Mouse (Mus musculus) gastrocnemius, adult 8-10 months (tissue): ENCODE data around the gene Slc16a1. TPM values are rescaled to one million over a fixed set of nuclear protein-coding genes. Genes with fewer than 3 reads are reported as not detected.
A peak's percentile ranks its signal among the peaks of the same experiment; 100 is the strongest.

Source experiments
- DNase-seq, 2 experiments: peaks; one replicate each; pipeline ENCODE4 v3.0.0; 2022; ENCODE audit warnings: low spot score in 2 of 2
- total RNA-seq, 4 experiments: library from RNA; stranded (reverse); gene quantifications; 2 replicates each; pipeline ENCODE4 v1.2.4; 2022

The Slc16a1 gene
- total RNA-seq: 10 to 100 TPM; 22.5 to 27.1 (median 24.3) TPM

DNA sequence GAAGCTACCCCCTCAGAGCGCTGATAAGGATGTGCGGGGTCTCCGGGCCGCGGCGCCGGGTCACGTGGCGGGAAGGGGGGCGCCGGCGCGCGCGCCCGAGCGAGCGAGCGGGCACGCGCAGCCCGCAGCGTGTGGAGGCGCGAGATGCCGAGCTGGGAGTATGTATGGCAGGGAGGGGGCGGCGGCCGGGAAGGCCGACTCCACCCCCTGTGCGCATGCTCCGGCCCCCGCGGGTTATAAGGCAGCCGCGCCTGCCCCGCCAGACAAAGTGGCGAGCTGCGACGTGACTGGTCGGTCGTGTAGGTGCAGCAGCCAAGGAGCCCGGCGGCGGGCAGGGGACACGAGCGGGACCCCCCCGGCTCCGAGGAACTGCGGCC lies at the start of gene Slc16a1:
Gene Slc16a1, plus strand, starts transcription at position 266 of the 377 bp plus-strand sequence.
- peak; percentile 82 to 88 for DNase-seq

GRCm38 (mm10) chr3:104596451-104597134 lies 41.9 kb upstream of the Slc16a1 start:
- no peak for DNase-seq

DNA sequence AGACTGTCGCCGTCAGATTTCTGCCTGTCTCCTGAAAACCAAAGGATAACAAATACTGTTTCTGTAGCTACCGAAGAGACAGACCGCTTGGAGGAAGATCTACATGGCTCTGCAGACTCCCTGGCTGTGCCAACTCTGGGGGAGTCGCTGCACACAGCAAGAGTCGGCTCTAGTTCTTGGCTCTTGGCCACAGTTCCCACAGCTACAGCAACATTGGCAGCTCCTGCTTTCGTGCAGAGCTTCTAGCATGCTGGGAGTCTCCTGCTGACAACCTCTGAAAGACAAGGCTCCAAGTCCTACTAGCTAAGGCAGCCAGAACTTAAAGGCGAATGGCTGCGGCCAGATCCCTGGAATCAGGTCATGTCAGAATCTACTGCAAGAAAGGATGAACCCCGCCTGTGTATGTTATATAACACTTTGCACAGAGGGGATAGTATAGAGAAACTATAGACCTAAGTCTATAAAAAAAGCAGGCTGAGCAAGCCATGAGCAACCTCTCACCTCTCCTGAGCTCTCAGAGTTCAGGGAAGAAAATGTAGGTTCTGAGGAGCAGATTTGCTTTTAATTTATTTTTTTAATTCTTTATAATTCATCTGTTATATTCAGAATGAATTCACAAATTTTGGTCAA lies 41.2 kb upstream of the Slc16a1 start:
- peak; percentile 25 to 62 for DNase-seq

DNA sequence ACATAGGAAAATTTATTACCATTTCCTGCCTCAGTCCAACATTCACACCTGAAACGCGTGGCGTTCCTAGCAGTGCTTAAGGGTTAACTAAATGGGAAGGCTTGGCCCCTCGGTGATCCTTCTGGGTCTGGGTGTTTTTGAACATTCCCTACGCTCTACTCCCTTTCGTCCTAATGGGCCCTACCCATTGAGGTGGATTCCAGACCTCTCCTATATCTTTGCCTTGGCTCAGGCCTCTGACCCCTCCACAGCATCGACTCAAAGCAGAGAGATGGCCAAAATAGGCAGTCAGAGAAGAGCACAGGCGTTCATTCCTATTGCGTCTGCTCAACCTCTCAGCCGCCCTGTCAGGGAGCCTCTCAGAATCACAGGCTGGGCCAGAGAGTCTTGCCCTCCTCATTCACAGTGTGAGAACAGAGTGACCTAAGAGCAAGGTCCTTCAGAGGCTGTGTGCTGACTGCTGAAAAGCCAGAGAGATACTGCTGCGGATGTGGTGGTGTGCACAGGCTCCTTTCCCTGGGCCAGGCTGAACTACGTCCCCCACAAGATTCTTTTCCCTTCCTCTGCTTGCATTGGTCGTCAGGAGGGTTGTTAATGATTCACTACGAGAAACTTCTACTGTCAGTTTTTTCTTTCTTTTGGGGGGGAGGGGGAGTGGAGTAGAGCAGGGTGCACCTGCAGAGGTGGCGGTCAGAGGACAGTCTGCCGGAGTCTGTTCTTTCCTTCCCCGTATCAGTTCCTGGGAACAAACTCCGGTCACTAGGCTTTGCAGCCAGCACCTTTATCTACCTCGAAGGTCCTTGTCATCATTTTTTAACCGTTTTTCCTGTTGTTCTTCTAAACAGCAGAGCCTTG lies 38.9 kb upstream of the Slc16a1 start:
- DNase-seq: no peak

GRCm38 (mm10) chr3:104600691-104601090 lies 37.8 kb upstream of the Slc16a1 start:
- no peak for DNase-seq

GRCm38 (mm10) chr3:104601680-104602079 lies 36.8 kb upstream of the Slc16a1 start:
- peak in 1 of 2 experiments; percentile 24 for DNase-seq

DNA sequence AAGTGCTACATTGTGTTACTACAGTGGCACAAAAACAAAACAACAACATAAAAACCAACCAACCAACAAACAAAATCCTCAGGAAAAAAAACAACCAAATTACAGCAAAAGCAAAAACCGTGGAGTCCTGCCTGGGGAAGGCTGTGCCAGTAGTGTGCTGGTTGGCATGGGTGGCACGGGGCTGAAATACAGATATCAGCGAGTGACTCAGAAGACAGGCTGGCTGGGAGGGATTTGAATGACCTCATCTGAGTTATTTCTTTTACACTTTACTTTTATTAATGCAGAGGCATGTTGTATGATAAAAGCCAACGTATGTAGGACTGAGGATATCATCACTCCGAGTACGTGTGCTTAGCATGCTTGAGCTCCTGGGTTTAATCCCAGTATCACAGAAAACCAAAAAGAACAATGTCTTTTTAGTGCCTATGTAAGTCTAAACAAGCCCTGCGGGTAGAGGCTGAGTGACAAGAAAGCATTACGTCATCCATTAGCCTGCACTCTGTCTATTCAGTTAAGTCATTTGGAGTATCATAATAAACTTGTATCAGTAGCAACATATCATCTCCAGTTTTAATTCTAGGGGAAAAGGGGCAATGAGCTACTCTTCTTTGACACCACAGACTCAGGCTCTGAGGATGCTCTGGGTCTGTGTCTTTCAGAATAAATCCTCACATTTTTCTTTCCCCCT lies 28.6 kb upstream of the Slc16a1 start:
- DNase-seq: no peak

DNA sequence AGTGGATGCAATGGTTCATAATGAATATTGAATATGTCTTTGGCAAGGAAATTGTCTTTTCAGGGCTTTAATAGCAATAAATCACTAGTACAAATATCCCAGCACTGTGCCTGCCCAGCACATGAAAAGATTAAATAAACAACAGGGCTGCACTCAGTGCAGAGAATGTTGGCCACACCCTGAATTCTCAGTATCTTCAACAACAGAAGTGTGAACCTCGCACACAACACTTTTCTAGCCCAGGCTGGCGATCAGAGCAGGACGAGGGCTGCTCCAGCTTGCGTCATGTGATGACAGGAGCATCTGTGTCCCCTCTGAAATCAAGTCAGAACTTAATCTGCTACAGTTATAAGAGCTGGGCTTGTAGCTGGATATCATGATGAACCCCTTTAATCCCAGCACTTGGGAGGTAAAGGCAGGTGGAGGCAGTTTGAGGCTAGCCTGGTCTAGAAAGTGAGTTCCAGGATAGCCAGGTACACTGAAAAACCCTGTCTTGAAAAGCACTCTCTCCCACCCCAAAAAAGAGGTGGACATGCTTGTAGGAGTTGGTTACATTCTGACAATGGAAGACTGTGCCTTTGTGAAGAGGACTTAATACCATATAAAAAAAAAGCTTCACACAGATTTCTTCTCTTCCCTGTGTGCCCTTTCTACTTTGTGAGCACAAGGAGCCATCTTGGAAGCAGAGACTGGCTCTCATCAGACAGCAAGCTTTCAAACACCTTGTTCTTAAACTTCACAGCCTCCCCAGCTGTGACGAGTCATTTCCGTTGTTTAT lies 27.8 kb upstream of the Slc16a1 start:
- DNase-seq: no peak

DNA sequence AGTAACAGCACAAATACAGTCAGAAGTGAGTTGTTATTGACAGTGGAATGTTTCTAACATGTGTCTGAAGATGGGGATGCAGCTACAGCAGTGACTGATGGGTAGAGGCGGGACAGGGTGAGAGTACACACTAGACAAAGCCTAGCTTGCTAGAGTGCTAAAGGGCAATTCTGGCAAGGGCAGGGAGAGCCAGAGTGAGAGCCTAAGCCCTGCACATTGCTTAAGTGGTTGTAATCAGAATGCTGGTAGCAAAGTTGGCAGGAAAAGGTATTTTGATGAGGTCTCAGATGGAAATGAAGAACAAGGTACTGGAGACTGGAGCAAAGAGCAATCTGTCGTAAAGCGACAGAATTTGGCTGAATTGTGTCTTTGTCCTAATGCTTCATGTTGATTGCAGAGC lies 26.5 kb upstream of the Slc16a1 start:
- no peak for DNase-seq

DNA sequence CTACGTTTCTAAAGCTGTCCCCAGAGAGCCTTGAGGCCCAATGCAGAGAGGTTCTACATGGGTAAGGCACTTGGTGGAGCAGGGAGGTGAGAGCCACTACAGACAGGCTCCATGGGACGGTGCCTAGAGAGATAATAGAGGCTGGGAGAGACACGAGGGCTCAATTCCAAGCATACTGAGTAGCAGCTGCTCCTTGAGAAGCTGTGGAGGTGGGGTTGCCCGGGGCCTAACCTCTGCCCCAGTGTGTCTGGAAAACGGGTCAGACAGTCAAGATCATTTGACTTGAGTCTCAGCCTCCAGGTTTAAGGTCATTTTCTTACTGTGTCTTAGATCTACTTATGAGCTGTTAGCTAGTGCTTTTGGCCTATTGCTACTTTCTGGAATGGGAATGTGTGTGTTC lies 25.4 kb upstream of the Slc16a1 start:
- no peak for DNase-seq

- no peak for DNase-seq
Observed at GRCm38 (mm10) chr3:104614081-104614480, 24.4 kb upstream of the Slc16a1 start.

- DNase-seq: no peak
Observed at GRCm38 (mm10) chr3:104615216-104615615, 23.3 kb upstream of the Slc16a1 start.

DNA sequence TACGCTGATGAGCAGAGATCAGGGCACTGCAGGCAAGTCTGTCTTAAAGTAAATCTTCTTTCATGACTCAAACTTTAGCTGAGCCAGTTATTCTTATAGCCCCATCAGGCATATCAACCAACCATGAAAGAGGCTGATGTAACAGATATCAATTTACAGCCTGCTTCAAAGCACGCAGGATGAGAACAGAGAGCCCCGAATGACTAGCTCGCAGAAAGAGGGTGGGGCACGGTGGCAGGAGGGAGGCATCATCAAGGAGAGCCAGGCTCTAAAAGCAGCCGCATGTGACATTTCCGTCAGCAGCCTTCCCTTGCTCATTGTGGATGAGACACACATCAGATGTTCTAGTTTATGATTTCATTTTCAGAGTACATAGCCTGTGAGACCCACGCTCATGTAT lies 22.3 kb upstream of the Slc16a1 start:
- peak in 1 of 2 experiments; percentile 26 for DNase-seq

DNA sequence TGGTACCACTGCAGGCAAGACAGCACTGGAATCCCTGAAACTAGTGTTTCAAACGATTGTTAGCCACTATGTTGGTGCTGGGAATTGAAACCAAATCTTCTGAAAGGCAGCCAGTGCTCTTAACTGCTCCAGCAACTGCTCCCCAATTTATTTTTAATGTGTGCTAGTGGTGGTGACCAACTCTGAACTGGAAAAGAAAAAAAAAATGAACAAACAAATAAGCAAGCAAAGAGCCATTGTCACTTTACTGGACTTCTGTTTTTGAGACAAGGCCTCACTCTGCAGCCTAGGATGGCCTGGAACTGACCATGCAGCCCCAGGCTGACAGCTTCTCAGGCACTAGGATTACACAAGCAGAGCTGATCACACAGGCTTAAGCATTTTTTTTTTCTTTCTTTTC lies 16.6 kb upstream of the Slc16a1 start:
- no peak for DNase-seq

DNA sequence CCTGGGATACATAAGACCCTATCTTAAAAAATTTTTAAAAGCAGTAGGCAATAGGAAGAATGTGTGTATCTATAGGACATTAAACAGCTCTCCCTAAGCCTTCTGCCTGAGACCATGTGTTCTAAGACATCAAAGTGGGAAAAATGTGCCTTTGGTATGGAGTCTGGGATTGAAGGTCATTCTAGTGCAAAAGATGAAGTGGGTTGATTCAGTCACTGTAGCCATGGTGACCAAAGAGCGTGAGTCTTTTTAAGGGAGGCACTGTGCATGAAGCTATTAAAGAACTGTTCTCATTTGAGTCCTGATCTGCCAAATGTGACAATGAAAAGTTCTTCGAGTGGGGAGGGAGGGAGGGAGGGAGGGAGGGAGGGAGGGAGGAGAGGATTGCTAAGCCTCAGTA lies 8.7 kb upstream of the Slc16a1 start:
- DNase-seq: no peak

DNA sequence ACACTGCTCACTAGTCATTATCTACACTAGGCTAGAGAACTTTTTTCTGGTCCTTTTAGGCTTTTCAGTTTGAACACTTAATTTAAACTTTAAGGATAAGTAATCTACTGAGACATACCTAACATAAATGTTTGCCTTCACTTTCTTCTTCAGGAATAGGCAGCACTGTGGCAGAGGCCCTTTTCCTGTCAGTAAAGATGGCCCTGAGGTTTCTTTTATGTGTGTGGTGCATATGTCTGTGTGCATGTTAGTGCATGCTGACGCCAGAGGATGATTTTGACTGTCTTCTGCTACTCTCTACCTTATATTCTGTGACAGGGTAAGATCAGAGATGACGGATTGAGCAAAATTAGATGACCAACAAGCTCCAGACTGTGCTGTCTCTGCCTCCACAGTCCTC lies 7.5 kb upstream of the Slc16a1 start:
- DNase-seq: no peak

DNA sequence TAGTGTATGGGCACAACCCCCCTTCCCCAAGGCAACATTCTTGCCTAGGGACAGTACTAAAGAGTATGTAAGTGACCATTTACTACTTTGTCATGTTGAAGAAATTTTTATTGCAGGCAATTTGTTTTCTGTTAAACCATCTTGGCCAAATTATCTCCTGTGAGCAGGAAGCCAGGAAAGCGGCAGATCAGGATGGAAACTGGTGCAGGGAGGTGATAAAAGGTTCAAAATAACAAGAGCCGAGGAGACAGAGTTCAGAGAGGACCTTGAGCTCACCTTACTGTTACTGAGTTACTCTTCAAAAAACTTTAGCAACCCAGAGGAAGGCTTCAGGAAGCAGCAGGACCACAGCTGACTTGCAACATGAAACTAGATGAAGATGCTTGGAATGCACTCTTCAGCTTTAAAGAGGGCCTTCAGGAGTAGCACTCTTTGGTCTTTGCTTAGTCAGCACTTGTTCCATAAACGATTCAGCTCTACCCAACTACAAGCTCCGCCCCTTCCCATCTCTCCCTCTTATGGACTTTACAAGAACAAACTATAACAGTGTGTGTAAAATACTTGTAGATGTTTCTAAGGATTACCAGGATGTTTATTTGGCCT lies 5.8 kb upstream of the Slc16a1 start:
- DNase-seq: no peak

GRCm38 (mm10) chr3:104636491-104636890 lies 2.0 kb upstream of the Slc16a1 start:
- no peak for DNase-seq

DNA sequence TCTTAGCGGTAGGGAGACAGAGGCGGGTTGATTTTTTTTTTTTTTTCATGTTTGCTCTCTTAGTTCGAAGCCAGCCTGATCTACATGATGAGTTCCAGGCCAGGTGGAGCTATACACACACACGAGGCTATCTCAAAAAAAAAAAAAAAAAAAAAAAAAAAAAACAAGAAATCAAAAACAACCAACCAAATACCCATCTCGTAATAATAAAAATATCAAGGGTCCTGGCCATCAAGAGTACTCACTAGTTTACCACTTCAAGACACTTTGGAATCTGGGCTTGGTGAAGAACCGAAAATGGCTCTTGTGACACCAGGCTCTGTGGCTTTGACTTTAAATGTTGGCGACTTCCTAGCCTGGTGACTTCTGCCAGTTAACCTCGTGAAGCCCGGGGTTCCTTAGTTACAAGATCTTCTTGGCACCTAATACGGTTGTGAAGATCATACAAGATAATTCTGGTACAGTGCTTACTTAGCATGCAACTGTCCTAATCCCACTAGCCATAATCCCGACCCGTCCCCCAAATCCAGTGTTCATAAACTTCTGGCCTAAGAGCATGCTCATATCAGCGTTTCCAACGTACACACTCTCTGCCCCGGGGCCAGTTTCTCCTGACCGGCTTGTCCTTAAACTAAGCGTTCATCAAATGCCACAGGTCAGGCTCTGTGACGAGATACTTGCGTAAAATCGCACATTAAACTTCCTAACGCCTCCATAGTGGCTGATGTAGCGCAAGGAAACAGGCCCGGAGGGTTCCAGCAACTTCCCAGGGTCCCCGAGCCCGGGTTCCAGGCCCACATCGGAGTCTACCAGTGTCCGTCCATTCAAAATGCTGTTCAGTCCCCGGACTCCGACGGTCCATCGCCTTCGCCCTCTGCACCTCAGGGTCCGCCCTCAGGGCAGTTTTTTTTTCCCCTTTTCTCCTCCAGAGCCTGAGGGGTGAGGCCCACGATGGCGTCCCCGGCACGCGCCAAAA lies 753 bp upstream of the Slc16a1 start:
- DNase-seq: peak in 1 of 2 experiments; percentile 6
